Comparison of ENCODE assay signal across 7 mouse cellular contexts in genomic region chr13:59554772-59555505, GRCm38 (mm10). TPM values are rescaled to one million over a fixed set of nuclear protein-coding genes. Genes with fewer than 3 reads are reported as not detected.
DNase-seq lines count a peak whose midpoint lies in the region; ATAC-seq and TF ChIP-seq lines count a peak whose summit lies in the region.

No protein-coding gene starts in this region.

- ATAC-seq in lung, embryonic 14.5 days (ENCODE audit: insufficient read depth), result no peak
- ATAC-seq in neural tube, embryonic 14.5 days (ENCODE audit: low read depth), result no peak

- no peak overlapping the region for H3K27ac ChIP-seq in lung, embryonic 14.5 days (ENCODE audit: low read depth)
- no peak overlapping the region for H3K27ac ChIP-seq in neural tube, embryonic 14.5 days (ENCODE audit: low read depth, low read length)

- no peaks in the 10 kb centered on the region for H3K9me3 ChIP-seq in lung, embryonic 14.5 days (ENCODE audit: low read depth, low read length)
- no peaks in the 10 kb centered on the region for H3K9me3 ChIP-seq in neural tube, embryonic 14.5 days (ENCODE audit: control insufficient read depth, low read length)

- H3K9ac ChIP-seq in lung, embryonic 14.5 days, result no peak overlapping the region
- H3K9ac ChIP-seq in neural tube, embryonic 14.5 days (replicated peaks; ENCODE audit: low read depth, low read length), result 0 out of 2 replicates have a peak overlapping the region, but pooled peaks have one; percentile 16

- H3K4me2 ChIP-seq in lung, embryonic 14.5 days, result peak overlapping the region; percentile 90
- peak overlapping the region; percentile 66 for H3K4me2 ChIP-seq in neural tube, embryonic 14.5 days (ENCODE audit: low read depth, low read length)

- intact Hi-C loops in heart, postnatal 10 days (cut with DNase I), result no loop called here

- no peaks in the 10 kb centered on the region for H3K36me3 ChIP-seq in lung, embryonic 14.5 days (ENCODE audit: insufficient read depth)
- H3K36me3 ChIP-seq in neural tube, embryonic 14.5 days (ENCODE audit: control insufficient read depth, insufficient read depth, low read length), result no peaks in the 10 kb centered on the region

- H3K4me3 ChIP-seq in lung, embryonic 14.5 days (ENCODE audit: low read depth, low read length), result no peak overlapping the region; the same call in 1 of the 2 replicates
- peak overlapping the region; percentile 78; the same call in 1 of the 2 replicates for H3K4me3 ChIP-seq in neural tube, embryonic 14.5 days (ENCODE audit: low read depth, low read length)

- H3K27me3 ChIP-seq in lung, embryonic 14.5 days (ENCODE audit: insufficient read depth, low read length), result no peaks in the 10 kb centered on the region
- H3K27me3 ChIP-seq in neural tube, embryonic 14.5 days (ENCODE audit: control insufficient read depth, insufficient read depth, low read length), result no peaks in the 10 kb centered on the region

- TF ChIP-seq CTCF in lung, embryonic 14.5 days (IDR thresholded peaks at IDR 0.05; ENCODE audit: low read depth), result no peak

- no peak for DNase-seq in lung, embryonic 14.5 days
- no peak for DNase-seq in lung, postnatal 25 days (ENCODE audit: low spot score)
- DNase-seq in cerebellum, postnatal 25 days, result peak; percentile 73 to 79
- DNase-seq in heart, postnatal 10 days, result peak; percentile 7 to 19
- no peak for DNase-seq in embryo, embryonic 11 days
- DNase-seq in layer of hippocampus, postnatal 14 days (ENCODE audit: low spot score in 2 of 2), result no peak

- 48% methylated on average over 17 of the region's 17 CpGs for WGBS in lung, embryonic 14.5 days
- WGBS in neural tube, embryonic 14.5 days, result 74% methylated on average over 17 of the region's 17 CpGs

- H3K4me1 ChIP-seq in lung, embryonic 14.5 days (ENCODE audit: insufficient read depth), result peaks cover 7% of the 10 kb centered on the region; the same call in 1 of the 2 replicates
- peaks cover 5% of the 10 kb centered on the region; the same call in 1 of the 2 replicates for H3K4me1 ChIP-seq in neural tube, embryonic 14.5 days (ENCODE audit: control insufficient read depth, insufficient read depth, low read length)

RNA-seq across cellular contexts. Expression of gene Agtpbp1, which starts 30.1 kb away (rescaled TPM):
- polyA plus RNA-seq in lung, embryonic 14.5 days (2014; fragmentation: Nextera tagmentation; extraction: Ambion mirVana), result 18.2 and 22.7 TPM in 2 replicates
- total RNA-seq in heart, postnatal 10 days (2021), result 10 to 100 TPM; 47.7 to 56.3 TPM
- polyA plus RNA-seq in neural tube, embryonic 14.5 days (2014; fragmentation: Nextera tagmentation; extraction: Ambion mirVana), result 97.3 and 112 TPM in 2 replicates
- total RNA-seq in layer of hippocampus, postnatal 14 days (2021), result 100 to 1,000 TPM; 347 to 349 TPM

RNA-seq across cellular contexts. Expression of gene Naa35, which starts 30.1 kb away (rescaled TPM):
- polyA plus RNA-seq in lung, embryonic 14.5 days (2014; fragmentation: Nextera tagmentation; extraction: Ambion mirVana), result 82.4 and 83.5 TPM in 2 replicates
- total RNA-seq in heart, postnatal 10 days (2021), result 100 to 1,000 TPM in 1 of 2 experiments, 10 to 100 TPM in 1; 96.1 to 112 TPM
- 120 and 131 TPM in 2 replicates for polyA plus RNA-seq in neural tube, embryonic 14.5 days (2014; fragmentation: Nextera tagmentation; extraction: Ambion mirVana)
- total RNA-seq in layer of hippocampus, postnatal 14 days (2021), result 10 to 100 TPM; 85.8 to 92.9 TPM

Comparison
In these comparisons a context has a peak if more than half of its experiments do, and no peak if none do; other contexts are left out.
1. DNase-seq: peak in cerebellum, postnatal 25 days (2 of 2) and heart, postnatal 10 days (2 of 2); none in lung, embryonic 14.5 days (single experiment), lung, postnatal 25 days (single experiment), embryo, embryonic 11 days (single experiment) and layer of hippocampus, postnatal 14 days (0 of 2).
2. RNA of gene Agtpbp1, which starts 30.1 kb away (total RNA-seq): 347 to 349 TPM in layer of hippocampus, postnatal 14 days; 47.7 to 56.3 TPM in heart, postnatal 10 days; every median in the first group is over 4 times any median in the second.